Mouse (Mus musculus): ENCODE results near the gene Wdr76.
"Not testable (repeated sequence)": the region's sequence is repeated elsewhere in the genome, so short reads cannot be mapped to it uniquely, and the experiment has no call there.

Wdr76 gene

DNA sequence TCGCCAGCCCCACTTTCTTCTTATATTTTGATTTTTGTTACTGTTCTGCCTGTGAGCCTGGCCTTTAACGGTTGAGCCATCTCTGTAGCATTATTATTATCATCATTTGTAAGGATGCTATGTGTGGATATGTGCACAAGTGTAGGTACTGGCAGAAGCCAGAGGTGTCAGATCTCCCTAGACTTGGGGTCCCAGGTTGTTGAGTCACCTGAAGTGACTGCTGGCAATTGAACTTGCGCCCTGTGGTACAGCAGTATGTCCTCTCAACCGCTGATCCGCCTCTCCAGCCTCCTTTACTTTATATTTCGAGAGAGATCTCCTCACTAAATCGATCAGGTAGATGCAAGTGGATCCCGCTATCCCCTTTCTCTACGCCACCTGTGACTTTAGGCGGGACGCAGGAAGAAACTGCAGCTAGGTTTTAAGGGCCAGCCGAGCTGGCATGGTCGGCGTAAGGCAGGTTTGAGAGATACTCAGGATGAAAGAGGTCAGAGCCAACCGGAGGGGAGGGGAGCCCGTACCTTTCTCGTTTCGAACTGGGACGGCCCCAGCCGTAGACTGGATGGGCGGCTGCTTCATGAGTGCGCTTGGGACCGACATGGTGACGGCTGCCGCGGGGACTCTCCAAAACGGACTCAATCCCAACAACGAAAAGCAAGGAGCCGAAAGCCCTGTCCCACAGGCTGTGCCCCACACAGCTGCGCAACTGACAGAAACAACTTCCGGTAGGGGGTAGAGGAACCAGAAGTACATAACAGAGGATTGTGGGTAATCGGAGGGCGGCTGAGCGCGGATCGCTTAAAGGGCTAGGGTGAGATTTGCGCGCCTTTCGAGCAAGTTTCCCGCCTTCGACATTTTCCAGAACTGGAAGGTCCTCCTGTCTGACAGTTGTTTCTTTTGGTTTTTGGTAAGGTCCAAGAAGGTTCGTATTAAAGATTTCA is at the start of gene Wdr76, which contains the start of gene Mfap1a:
Gene Wdr76, plus strand, starts transcription at position 782 of the 941 bp plus-strand sequence.
Gene Mfap1a, minus strand, starts transcription at position 724 of the 941 bp plus-strand sequence.
- peak; percentile 96 for DNase-seq

DNA sequence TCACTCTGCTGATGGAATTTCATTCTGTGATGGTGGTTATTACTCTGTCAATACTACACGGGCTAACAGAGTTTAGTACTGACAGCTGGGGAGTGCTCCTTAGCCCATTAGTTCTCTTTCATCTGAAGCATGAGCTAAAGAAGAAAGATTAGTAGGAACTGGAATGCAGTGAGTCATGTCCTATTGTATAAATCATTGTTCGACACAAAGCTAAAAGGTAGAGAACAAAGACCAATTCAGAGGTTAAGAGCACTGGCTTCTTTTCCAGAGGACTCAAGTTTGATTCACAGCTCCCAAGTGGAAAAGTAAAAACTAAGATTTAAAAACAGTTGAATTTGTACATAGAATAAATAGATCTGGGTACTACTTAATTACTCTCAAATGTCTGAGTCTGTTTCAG is 46.5 kb upstream of the Wdr76 start:
- no peak for DNase-seq

DNA sequence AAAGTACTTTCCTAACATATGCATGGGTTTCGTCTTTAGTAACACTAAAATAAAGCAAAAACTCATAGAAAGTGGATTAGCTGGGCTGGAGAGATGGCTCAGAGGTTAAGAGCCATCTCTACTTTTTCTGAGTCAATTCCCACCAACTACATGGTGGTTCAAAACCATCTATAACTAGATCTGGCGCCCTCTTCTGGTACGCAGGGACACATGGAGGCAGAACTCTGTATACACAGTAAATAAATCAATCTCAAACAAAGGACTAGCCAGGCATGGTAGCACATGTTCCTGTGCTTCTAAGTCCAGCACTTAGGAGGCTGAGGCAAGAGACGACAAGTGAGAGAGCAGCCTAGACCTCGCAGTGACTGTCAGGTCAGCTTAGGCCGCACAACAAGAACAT is 37.5 kb upstream of the Wdr76 start:
- DNase-seq, result not testable (repeated sequence)

DNA sequence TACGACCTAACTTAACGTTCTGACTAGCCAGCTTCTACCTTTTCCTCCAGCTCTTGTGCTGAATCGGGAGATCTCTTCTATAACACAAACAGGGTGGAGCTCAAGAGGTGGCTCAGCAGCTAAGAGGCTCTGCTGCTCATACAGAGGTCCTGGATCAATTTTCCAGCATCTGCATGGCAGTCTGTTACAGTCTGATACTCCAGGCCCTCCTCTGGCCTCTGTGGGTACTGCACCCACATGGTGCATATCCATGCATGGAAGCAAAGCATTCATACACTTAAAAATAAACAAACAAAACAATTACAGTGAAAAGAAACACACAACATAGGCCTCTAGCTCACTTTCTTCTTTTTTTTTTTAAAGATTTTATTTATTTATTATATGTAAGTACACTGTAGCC is 33.7 kb upstream of the Wdr76 start:
- not testable (repeated sequence) for DNase-seq

DNA sequence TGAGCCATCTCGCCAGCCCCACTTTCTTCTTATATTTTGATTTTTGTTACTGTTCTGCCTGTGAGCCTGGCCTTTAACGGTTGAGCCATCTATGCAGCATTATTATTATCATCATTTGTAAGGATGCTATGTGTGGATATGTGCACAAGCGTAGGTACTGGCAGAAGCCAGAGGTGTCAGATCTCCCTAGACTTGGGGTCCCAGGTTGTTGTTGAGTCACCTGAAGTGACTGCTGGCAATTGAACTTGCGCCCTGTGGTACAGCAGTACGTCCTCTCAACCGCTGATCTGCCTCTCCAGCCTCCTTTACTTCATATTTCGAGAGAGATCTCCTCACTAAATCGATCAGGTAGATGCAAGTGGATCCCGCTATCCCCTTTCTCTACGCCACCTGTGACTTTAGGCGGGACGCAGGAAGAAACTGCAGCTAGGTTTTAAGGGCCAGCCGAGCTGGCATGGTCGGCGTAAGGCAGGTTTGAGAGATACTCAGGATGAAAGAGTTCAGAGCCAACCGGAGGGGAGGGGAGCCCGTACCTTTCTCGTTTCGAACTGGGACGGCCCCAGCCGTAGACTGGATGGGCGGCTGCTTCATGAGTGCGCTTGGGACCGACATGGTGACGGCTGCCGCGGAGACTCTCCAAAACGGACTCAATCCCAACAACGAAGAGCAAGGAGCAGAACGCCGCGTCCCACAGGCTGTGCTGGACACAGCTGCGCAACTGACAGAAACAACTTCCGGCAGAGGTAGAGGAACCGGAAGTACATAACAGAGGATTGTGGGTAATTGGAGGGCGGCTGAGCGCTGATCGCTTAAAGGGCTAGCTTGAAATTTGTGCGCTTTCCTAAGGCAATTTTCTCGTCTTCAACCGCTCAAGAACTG is 33.0 kb upstream of the Wdr76 start, which contains the start of gene Mfap1b:
Gene Mfap1b, minus strand, starts transcription at position 767 of the 879 bp plus-strand sequence.
- peak; percentile 93 for DNase-seq

- no peak for DNase-seq
These were observed 32.4 kb upstream of the Wdr76 start for GRCm38 (mm10) chr2:121474180-121474535.

GRCm38 (mm10) chr2:121475306-121475705 is 31.2 kb upstream of the Wdr76 start:
- not testable (repeated sequence) for DNase-seq

- DNase-seq, result no peak
These were observed 28.8 kb upstream of the Wdr76 start for GRCm38 (mm10) chr2:121477491-121478266.

- DNase-seq, result peak; percentile 31
These were observed 26.0 kb upstream of the Wdr76 start for GRCm38 (mm10) chr2:121480498-121480897.

GRCm38 (mm10) chr2:121480916-121481315 is 25.6 kb upstream of the Wdr76 start:
- DNase-seq, result not testable (repeated sequence)

DNA sequence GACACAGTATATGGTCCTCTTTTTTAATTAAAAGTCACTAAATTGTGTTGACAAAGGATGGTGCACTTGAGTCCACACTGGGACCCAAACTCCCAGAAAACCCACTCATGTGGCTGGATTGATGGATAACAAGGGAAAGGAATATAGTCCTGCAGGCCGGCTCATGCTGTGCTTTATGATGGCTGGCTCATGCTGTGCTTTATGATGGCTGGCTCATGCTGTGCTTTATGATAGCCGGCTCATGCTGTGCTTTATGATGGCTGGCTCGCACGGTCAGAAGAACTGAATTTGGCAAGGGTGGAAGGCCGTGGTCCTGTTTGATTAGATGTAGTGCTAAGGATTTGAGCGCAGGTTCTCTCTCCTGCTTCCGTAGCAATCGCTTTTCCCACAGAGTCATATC is 22.9 kb upstream of the Wdr76 start:
- DNase-seq, result no peak

DNA sequence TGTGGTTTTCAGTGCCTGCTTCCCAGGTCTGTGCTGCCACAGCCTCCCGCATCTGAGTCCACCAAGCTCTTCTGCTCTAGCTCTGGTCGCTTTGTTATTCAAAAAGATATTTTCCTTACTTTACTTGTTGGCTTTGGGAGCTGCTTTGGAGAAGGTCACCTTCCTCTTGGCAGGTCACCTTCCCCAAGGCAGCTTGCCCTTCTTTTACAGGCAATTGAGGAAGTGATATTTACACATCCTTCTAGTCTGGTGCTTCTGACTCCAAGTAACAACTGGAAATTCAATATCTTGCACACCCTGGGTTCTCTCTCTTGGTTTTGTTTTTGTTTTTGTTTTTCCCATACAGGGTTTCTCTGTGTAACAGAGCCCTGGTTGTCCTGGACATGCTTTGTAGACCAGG is 22.1 kb upstream of the Wdr76 start:
- not testable (repeated sequence) for DNase-seq

GRCm38 (mm10) chr2:121501550-121501949 is 5.0 kb upstream of the Wdr76 start:
- DNase-seq, result not testable (repeated sequence)

DNA sequence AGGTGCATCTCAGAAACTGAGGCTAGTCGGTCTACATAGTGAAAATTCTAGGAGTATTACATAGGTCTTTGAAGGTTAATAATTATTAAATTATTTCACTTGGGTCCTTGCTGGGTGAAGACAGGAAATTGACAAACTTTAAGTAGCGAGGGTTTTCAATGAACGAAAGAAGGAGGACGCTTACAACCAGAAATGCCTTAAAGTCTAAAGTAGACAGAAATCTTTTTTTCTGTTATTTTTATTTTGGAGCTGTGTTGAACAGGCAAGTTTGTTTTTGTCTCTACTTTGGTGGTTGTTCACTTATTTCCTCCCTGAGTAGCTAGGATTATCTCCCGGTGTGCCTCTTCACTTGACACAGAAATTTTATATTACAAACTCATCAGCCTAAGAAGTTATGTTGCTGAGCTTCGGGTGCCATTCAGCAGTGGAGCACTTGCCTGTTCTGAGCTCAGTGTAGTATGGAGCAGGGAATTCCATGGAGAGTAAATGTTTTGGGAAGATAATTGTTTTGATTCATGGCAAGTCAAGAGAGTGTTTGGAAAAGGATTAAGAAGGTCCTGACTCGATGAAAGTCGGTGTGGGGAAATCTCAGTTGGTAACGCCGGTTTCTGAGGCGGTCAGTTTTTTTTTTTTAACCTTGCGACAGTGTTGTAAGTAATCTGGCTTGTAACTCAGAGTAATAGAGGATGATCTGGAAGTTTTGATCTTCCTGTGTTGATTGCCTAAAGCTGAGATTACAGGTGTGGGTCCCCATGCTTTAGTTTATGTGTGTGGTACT is 839 bp downstream of the Wdr76 start:
- no peak for DNase-seq

DNA sequence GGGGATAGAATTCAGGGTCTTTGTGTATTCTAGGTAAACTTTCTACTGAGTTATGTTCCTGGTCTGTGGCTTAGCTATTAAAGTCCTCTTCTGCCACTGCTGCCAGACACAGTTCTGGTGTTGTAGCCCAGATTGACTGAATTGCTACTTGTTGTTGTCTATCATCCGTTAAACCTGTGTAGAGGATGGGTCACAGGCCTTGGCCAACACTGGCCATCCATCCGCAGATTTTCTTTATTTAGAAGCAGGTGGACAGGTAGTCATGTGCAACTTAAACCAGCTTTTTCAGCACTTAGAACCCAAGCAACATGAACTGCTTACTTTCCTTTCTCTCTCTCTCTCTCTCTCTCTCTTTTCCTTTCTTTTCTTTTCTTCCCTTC is 1.4 kb downstream of the Wdr76 start:
- no peak for DNase-seq

GRCm38 (mm10) chr2:121509584-121509983 is 3.1 kb downstream of the Wdr76 start:
- peak; percentile 77 for DNase-seq

GRCm38 (mm10) chr2:121511401-121511800 is 4.9 kb downstream of the Wdr76 start:
- no peak for DNase-seq

DNA sequence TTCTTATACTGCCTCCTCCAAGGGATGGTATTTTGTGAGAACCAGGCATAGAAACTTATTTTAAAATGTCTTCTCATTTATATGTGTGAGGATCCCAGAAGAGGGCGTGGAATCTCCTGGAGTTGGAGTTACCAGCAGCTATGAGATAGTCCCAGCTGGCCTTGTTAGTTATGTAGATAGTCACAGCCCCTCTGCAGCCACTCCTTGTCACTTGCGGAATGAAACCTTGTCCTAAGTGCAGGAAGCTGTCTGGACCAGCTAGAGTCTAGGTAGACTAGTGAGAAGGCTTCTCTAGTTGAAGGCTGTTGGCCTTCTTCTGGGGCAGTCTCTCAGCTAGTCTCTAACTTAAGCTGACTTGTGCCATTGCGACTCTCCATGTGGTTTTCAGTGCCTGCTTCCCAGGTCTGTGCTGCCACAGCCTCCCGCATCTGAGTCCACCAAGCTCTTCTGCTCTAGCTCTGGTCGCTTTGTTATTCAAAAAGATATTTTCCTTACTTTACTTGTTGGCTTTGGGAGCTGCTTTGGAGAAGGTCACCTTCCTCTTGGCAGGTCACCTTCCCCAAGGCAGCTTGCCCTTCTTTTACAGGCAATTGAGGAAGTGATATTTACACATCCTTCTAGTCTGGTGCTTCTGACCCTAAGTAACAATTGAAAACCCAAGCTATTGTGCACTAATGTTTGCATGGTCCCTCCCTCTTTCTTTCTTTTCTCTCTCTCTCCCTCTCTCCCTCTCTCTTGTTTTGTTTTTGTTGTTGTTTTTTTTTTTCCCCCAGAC is 6.7 kb downstream of the Wdr76 start:
- not testable (repeated sequence) for DNase-seq

GRCm38 (mm10) chr2:121514211-121514610 is 7.7 kb downstream of the Wdr76 start:
- DNase-seq, result no peak

GRCm38 (mm10) chr2:121518106-121518505 is 11.6 kb downstream of the Wdr76 start:
- no peak for DNase-seq

GRCm38 (mm10) chr2:121518711-121519110 is 12.2 kb downstream of the Wdr76 start:
- not testable (repeated sequence) for DNase-seq

All from embryo, embryonic 11 days (tissue).